Mouse (Mus musculus) midbrain, embryonic 15.5 days (tissue): ENCODE measurements at regions not wholly inside any gene's neighbourhood (a gene's known extent, or its start where the extent isn't known, plus 50 kb on each side); places are given as distances from the start of the nearest gene placed in this dataset.
A peak's percentile ranks its signal among the peaks of the same experiment; 100 is the strongest.

Source experiments
- ATAC-seq: fragments of 200-750 bp; cut with Nextera tagmentation; replicated peaks from 2 replicates; pipeline ENCODE4 v1.8.0; 2017; ENCODE audit warnings: moderate TSS enrichment
- H3K27ac ChIP-seq: fragments of 300-500 bp; sonication (generic); 2 replicates; pipeline ENCODE4 v1.5.1; 2015; ENCODE audit warnings: mild to moderate bottlenecking, inconsistent platforms
- H3K27me3 ChIP-seq: fragments of 300-500 bp; sonication (generic); replicated peaks from 2 replicates; pipeline ENCODE4 v1.6.1; 2015; ENCODE audit warnings: inconsistent platforms
- H3K36me3 ChIP-seq: fragments of 300-500 bp; sonication (generic); replicated peaks from 2 replicates; pipeline ENCODE4 v1.6.1; 2015; ENCODE audit warnings: inconsistent platforms
- H3K4me1 ChIP-seq: fragments of 300-500 bp; sonication (generic); 2 replicates; pipeline ENCODE4 v1.6.1; 2015; ENCODE audit warnings: inconsistent platforms
- H3K4me2 ChIP-seq: fragments of 300-500 bp; sonication (generic); 2 replicates; pipeline ENCODE4 v1.6.1; 2015; ENCODE audit warnings: inconsistent platforms, mild to moderate bottlenecking, moderate library complexity
- H3K4me3 ChIP-seq: fragments of 300-500 bp; sonication (generic); 2 replicates; pipeline ENCODE4 v1.5.1; 2015; ENCODE audit warnings: mild to moderate bottlenecking, inconsistent platforms
- H3K9ac ChIP-seq: fragments of 300-500 bp; sonication (generic); 2 replicates; pipeline ENCODE4 v1.6.1; 2015; ENCODE audit warnings: mild to moderate bottlenecking, inconsistent platforms
- H3K9me3 ChIP-seq: fragments of 300-500 bp; sonication (generic); 2 replicates; pipeline ENCODE4 v1.6.1; 2016; ENCODE audit warnings: inconsistent platforms
- WGBS: fragments of 180-500 bp; shearing (Covaris S2); methylation state at CpG from one replicate; pipeline ENCODE4 v1.1.7; 2015; ENCODE audit warnings: mixed read lengths; 5-methylcytosine and 5-hydroxymethylcytosine counted together

DNA sequence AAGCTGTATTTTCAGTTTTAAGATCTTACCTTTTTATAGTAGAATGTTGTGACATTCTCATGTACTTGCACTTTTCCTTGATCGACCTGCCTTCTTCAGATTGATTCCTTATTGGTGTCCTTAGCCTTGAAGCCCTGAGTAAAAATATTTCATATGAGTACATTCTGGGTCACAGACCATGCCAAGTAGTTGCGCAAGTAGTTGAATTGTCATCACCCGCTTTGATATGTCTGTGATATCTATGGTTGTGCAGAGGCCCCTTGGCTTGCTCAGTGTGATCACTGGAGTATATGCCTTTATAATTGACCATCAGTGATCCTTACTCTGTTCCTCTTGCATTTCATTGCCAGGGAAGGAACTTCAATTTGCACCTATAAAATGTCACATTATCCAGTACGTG lies 131.1 kb upstream of the Reg3g start:
- Histone ChIP-seq H3K27me3 (no peaks in the 10 kb centered on the region), H3K9me3 (no peaks in the 10 kb centered on the region), H3K36me3 (no peaks in the 10 kb centered on the region), H3K4me2 (no peak overlapping the region), H3K4me3 (no peak overlapping the region), H3K4me1 (no peaks in the 10 kb centered on the region), H3K27ac (no peak overlapping the region), H3K9ac (no peak overlapping the region)
- WGBS: 95% methylated on average over 4 of the region's 4 CpGs
- ATAC-seq: no peak

- Histone ChIP-seq H3K27me3 (no peaks in the 10 kb centered on the region), H3K27ac (no peak overlapping the region), H3K4me3 (no peak overlapping the region), H3K9me3 (no peaks in the 10 kb centered on the region), H3K4me1 (no peaks in the 10 kb centered on the region), H3K36me3 (no peaks in the 10 kb centered on the region), H3K4me2 (no peak overlapping the region), H3K9ac (no peak overlapping the region)
- WGBS: 95% methylated on average over 4 of the region's 4 CpGs
- ATAC-seq: no peak
Measured at GRCm38 (mm10) chr6:78570000-78570597, 101.4 kb upstream of the Reg3g start.

DNA sequence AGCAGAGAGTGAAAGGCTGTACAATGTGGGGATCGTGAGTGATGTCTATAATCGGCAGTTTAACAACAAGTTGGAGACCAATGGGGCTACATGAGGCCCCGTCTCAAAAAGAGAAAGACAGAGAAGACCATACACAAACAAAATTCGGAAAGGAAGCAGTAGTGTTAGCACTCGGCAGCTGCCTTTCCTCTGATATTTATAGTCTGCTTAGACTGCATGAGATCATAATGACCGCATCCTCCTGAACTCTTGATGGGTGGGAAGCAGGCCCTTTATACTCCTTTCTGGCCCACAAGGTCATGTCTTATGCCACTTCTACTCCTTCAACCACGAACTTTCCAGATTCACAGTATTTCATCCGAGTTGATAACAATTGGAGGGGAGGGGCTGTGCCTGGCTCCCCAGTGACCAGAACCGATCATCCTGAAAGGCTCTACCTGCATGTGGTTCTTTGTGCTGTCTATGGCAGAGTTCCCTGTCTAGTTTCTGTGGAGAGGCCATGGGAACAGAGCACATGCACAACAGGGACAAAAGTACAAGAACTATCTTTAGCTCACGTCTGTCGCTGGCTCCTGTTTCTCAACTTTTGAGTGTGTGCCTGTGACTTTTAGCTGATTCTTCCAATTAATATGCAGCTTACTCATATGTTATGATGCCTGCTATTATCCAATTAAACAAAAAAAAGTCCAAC lies 84.5 kb upstream of the Reg3g start:
- 30% methylated on average over 11 of the region's 11 CpGs for WGBS
- no peaks in the 10 kb centered on the region for H3K36me3 ChIP-seq
- peak; percentile 56 for ATAC-seq
- no peaks in the 10 kb centered on the region for H3K9me3 ChIP-seq
- no peak overlapping the region for H3K9ac ChIP-seq
- no peaks in the 10 kb centered on the region for H3K27me3 ChIP-seq
- H3K4me2 ChIP-seq: no peak overlapping the region
- H3K4me3 ChIP-seq: no peak overlapping the region
- H3K4me1 ChIP-seq: peaks cover 13% of the 10 kb centered on the region; the same call in 1 of the 2 replicates
- H3K27ac ChIP-seq: no peak overlapping the region

GRCm38 (mm10) chr6:78552353-78552698 lies 83.7 kb upstream of the Reg3g start:
- Histone ChIP-seq H3K4me2 (peak overlapping the region; percentile 15; the same call in 1 of the 2 replicates), H3K9ac (no peak overlapping the region), H3K9me3 (no peaks in the 10 kb centered on the region), H3K4me1 (peaks cover 13% of the 10 kb centered on the region; the same call in 1 of the 2 replicates), H3K36me3 (no peaks in the 10 kb centered on the region), H3K27ac (0 out of 2 replicates have a peak overlapping the region, but pooled peaks have one; percentile 5), H3K4me3 (no peak overlapping the region), H3K27me3 (no peaks in the 10 kb centered on the region)
- 0 out of 2 replicates have a peak, but pooled peaks have one; percentile 58 for ATAC-seq
- 20% methylated on average over 5 of the region's 5 CpGs for WGBS

- no peaks in the 10 kb centered on the region for H3K27me3 ChIP-seq
- no peaks in the 10 kb centered on the region for H3K9me3 ChIP-seq
- H3K4me2 ChIP-seq: peak overlapping the region; percentile 15; the same call in 1 of the 2 replicates
- H3K9ac ChIP-seq: no peak overlapping the region
- no peaks in the 10 kb centered on the region for H3K36me3 ChIP-seq
- H3K4me1 ChIP-seq: peaks cover 13% of the 10 kb centered on the region; the same call in 1 of the 2 replicates
- WGBS: 23% methylated on average over 8 of the region's 8 CpGs
- ATAC-seq: 0 out of 2 replicates have a peak, but pooled peaks have one; percentile 42
- no peak overlapping the region for H3K27ac ChIP-seq
- no peak overlapping the region for H3K4me3 ChIP-seq
Measured at GRCm38 (mm10) chr6:78551666-78552352, 83.1 kb upstream of the Reg3g start.

DNA sequence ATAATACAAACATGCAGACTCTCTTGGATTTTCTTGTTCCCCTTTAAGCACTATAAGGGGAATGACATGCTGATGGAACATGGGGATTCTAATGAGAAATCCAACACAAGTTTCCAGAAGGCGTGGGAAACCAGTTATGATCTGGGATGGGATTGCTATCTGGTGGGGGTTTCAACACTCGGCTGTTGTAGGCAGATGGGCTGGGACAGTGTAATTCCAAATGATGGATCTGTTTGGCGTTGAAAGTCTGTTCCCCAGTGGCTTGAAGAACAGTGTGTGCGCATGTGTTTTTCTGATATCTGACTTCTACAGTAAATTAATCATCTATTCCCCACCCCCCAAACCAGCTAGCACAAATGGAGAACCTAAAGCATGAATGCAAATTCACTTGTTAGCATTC lies 79.8 kb upstream of the Reg3g start:
- ATAC-seq: no peak
- peaks cover 13% of the 10 kb centered on the region; the same call in 1 of the 2 replicates for H3K4me1 ChIP-seq
- no peak overlapping the region for H3K9ac ChIP-seq
- H3K27ac ChIP-seq: no peak overlapping the region
- 80% methylated on average over 4 of the region's 4 CpGs for WGBS
- H3K27me3 ChIP-seq: no peaks in the 10 kb centered on the region
- no peaks in the 10 kb centered on the region for H3K9me3 ChIP-seq
- H3K4me3 ChIP-seq: no peak overlapping the region
- no peaks in the 10 kb centered on the region for H3K36me3 ChIP-seq
- no peak overlapping the region for H3K4me2 ChIP-seq

- H3K27ac ChIP-seq: no peak overlapping the region
- no peaks in the 10 kb centered on the region for H3K9me3 ChIP-seq
- peaks cover 10% of the 10 kb centered on the region; the same call in 1 of the 2 replicates for H3K4me1 ChIP-seq
- H3K4me3 ChIP-seq: no peak overlapping the region
- no peak for ATAC-seq
- H3K36me3 ChIP-seq: no peaks in the 10 kb centered on the region
- H3K27me3 ChIP-seq: no peaks in the 10 kb centered on the region
- no peak overlapping the region for H3K4me2 ChIP-seq
- no peak overlapping the region for H3K9ac ChIP-seq
- WGBS: 85% methylated on average over 1 of the region's 1 CpGs
Measured at GRCm38 (mm10) chr6:78547721-78548120, 79.0 kb upstream of the Reg3g start.

GRCm38 (mm10) chr6:78544238-78544637 lies 75.6 kb upstream of the Reg3g start:
- no peak overlapping the region for H3K4me2 ChIP-seq
- H3K27me3 ChIP-seq: no peaks in the 10 kb centered on the region
- H3K9ac ChIP-seq: no peak overlapping the region
- no peak overlapping the region for H3K27ac ChIP-seq
- H3K4me1 ChIP-seq: no peaks in the 10 kb centered on the region
- no peak overlapping the region for H3K4me3 ChIP-seq
- WGBS: 12% methylated on average over 2 of the region's 2 CpGs
- H3K9me3 ChIP-seq: no peaks in the 10 kb centered on the region
- no peak for ATAC-seq
- no peaks in the 10 kb centered on the region for H3K36me3 ChIP-seq

- Histone ChIP-seq H3K27me3 (no peaks in the 10 kb centered on the region), H3K36me3 (no peaks in the 10 kb centered on the region), H3K4me3 (no peak overlapping the region), H3K27ac (no peak overlapping the region), H3K9me3 (no peaks in the 10 kb centered on the region), H3K9ac (no peak overlapping the region), H3K4me2 (no peak overlapping the region), H3K4me1 (no peaks in the 10 kb centered on the region)
- no peak for ATAC-seq
- WGBS: 79% methylated on average over 1 of the region's 1 CpGs
Measured at GRCm38 (mm10) chr6:78537476-78537875, 68.8 kb upstream of the Reg3g start.

DNA sequence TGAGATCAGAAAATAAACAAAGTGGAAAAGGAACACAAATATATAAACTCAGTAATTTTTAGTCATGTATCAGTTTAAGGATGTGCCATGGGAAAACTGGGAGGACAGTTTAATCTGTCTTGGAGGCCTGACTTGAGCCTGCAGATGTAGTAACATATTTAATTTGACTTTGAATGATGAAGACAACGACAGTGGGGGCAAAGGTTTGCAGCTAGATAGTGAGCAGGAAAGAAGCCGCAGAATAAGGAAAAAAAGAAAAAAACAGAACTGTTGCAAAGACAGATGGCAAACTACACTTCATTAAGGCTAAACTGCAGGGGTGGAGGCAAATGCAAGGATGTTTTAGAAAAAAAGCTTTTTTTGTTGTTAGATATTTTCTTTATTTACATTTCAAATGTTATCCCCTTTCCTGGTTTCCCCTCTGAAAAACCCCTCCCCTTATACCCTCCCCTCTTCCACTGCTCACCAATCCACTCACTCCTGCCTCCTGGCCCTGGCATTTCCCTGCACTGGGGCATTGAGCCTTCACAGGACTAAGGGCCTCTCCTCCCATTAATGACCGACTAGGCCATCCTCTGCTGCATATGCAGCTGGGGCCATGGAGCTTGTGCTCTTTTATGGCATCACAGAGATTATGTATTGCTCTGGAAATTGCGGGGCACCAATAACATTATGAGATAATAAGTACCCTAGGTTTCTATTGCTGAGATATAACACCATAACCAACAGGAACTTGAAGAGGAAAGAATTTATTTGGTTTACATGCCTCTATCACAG lies 58.5 kb upstream of the Reg3g start:
- Histone ChIP-seq H3K27ac (no peak overlapping the region), H3K4me3 (no peak overlapping the region), H3K9ac (no peak overlapping the region), H3K4me1 (no peaks in the 10 kb centered on the region), H3K27me3 (no peaks in the 10 kb centered on the region), H3K9me3 (no peaks in the 10 kb centered on the region), H3K36me3 (no peaks in the 10 kb centered on the region), H3K4me2 (no peak overlapping the region)
- WGBS: 68% methylated on average over 4 of the region's 4 CpGs
- ATAC-seq: no peak
